Mouse (Mus musculus) myocyte (in vitro differentiated cells): ENCODE results near the gene Gpr152. TPM values are rescaled to one million over a fixed set of nuclear protein-coding genes. Genes with fewer than 3 reads are reported as not detected.

Source experiments
- H3K27me3 ChIP-seq: one replicate; pipeline ENCODE4 v1.6.1; 2011; ENCODE audit not compliant: control insufficient read depth, insufficient read depth, insufficient read length
- H3K36me3 ChIP-seq: one replicate; pipeline ENCODE4 v1.6.1; 2011; ENCODE audit not compliant: control insufficient read depth, insufficient read depth
- H3K4me2 ChIP-seq: one replicate; pipeline ENCODE4 v1.6.1; 2011; ENCODE audit warnings: low read depth, control low read depth
- H3K4me3 ChIP-seq: one replicate; pipeline ENCODE4 v1.5.1; 2011; ENCODE audit warnings: mild to moderate bottlenecking, control low read depth, moderate library complexity
- H3K79me2 ChIP-seq: one replicate; pipeline ENCODE4 v1.6.1; 2011; ENCODE audit not compliant: control insufficient read depth, insufficient read depth
- H3ac ChIP-seq: one replicate; pipeline ENCODE4 v1.6.1; 2011; ENCODE audit not compliant: control insufficient read depth, insufficient read length
- CEBPB ChIP-seq: IDR thresholded peaks from 2 replicates; pipeline ENCODE4 v1.6.1; 2011; ENCODE audit warnings: mild to moderate bottlenecking, moderate library complexity; ENCODE audit not compliant: poor library complexity, insufficient read depth, severe bottlenecking
- E2F4 ChIP-seq: IDR thresholded peaks from one replicate; pipeline ENCODE4 v1.6.1; 2011; ENCODE audit warnings: mild to moderate bottlenecking, control low read depth, moderate library complexity; ENCODE audit not compliant: insufficient read depth
- MAX ChIP-seq: IDR thresholded peaks from one replicate; pipeline ENCODE4 v1.6.1; 2011; ENCODE audit warnings: low read depth, mild to moderate bottlenecking, control low read depth
- MYOD1 ChIP-seq, 3 experiments: IDR thresholded peaks; one replicate each; pipeline ENCODE4 v1.6.1; 2011; ENCODE audit warnings: control low read depth in 2 of 3, low read depth in 2 of 3, mild to moderate bottlenecking in 2 of 3, moderate library complexity in 1 of 3; ENCODE audit not compliant: insufficient read length in 2 of 3, control insufficient read depth in 1 of 3
- MYOG ChIP-seq, 3 experiments: IDR thresholded peaks; one replicate each; pipeline ENCODE4 v1.6.1; 2011; ENCODE audit warnings: control low read depth in 2 of 3, low read depth in 2 of 3, mild to moderate bottlenecking in 2 of 3; ENCODE audit not compliant: insufficient read length in 2 of 3, control insufficient read depth in 1 of 3, insufficient read depth in 1 of 3
- POLR2A ChIP-seq: IDR thresholded peaks from one replicate; pipeline ENCODE4 v1.6.1; 2011; ENCODE audit warnings: low read depth, mild to moderate bottlenecking, control low read depth, moderate library complexity; ENCODE audit not compliant: insufficient read length
- POLR2AphosphoS2 ChIP-seq: IDR thresholded peaks from one replicate; pipeline ENCODE4 v1.6.1; 2011; ENCODE audit warnings: low read depth, control low read depth; ENCODE audit not compliant: insufficient read length
- REST ChIP-seq: IDR thresholded peaks from one replicate; pipeline ENCODE4 v1.6.1; 2011; ENCODE audit warnings: mild to moderate bottlenecking, control low read depth, moderate library complexity; ENCODE audit not compliant: insufficient read depth, insufficient read length
- SRF ChIP-seq: IDR thresholded peaks from one replicate; pipeline ENCODE4 v1.6.1; 2011; ENCODE audit warnings: low read depth; ENCODE audit not compliant: control insufficient read depth, insufficient read length
- TCF12 ChIP-seq: IDR thresholded peaks from one replicate; pipeline ENCODE4 v1.6.1; 2011; ENCODE audit warnings: mild to moderate bottlenecking, control low read depth; ENCODE audit not compliant: poor library complexity, insufficient read depth, severe bottlenecking
- TCF3 ChIP-seq: IDR thresholded peaks from one replicate; pipeline ENCODE4 v1.6.1; 2011; ENCODE audit warnings: low read depth, control low read depth; ENCODE audit not compliant: insufficient read length
- USF1 ChIP-seq: IDR thresholded peaks from one replicate; pipeline ENCODE4 v1.6.1; 2011; ENCODE audit warnings: low read depth, mild to moderate bottlenecking, control low read depth, moderate library complexity
- polyA plus RNA-seq: library from polyadenylated mRNA; unstranded; fragments of >200 nt; fragmentation: generic; extraction: Trizol; gene quantifications from one replicate; pipeline ENCODE4 v1.2.1, GENCODE M21; 2012; ENCODE audit warnings: missing spikeins

Gene Gpr152
- polyA plus RNA-seq, 1 experiment: not detected

DNA sequence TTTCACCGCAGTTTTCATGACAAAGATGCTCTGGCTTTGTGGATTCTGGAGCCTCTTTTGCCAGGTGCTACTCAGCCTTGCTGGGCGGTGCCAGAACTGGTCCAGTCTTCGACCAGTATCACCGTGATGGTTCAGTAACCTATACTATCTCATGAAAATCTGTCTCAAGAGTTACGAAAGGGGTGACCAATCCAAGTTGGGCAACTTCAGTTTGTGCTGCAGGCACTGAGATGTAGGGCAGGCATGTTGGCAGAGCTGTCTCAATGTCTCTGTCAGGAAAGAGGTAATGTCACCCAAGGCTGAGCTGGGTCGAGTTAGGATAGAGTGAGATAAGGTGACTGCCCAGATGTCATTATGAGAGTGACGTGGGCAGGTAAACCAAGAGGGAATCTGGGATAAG is 40.8 kb downstream of the Gpr152 start:
- no peak overlapping the region for H3K4me3 ChIP-seq
- no peak for TF ChIP-seq POLR2A
- TF ChIP-seq REST: no peak
- no peak for TF ChIP-seq MYOG (IDR thresholded peaks at IDR 0.05; ENCODE audit: control insufficient read depth in 1 of 3, insufficient read depth in 1 of 3, insufficient read length in 2 of 3, low read depth in 2 of 3)
- TF ChIP-seq SRF: no peak
- H3K79me2 ChIP-seq: no peaks in the 10 kb centered on the region
- H3K27me3 ChIP-seq: no peaks in the 10 kb centered on the region
- H3K4me2 ChIP-seq: no peak overlapping the region
- H3ac ChIP-seq: no peak overlapping the region
- H3K36me3 ChIP-seq: no peaks in the 10 kb centered on the region

DNA sequence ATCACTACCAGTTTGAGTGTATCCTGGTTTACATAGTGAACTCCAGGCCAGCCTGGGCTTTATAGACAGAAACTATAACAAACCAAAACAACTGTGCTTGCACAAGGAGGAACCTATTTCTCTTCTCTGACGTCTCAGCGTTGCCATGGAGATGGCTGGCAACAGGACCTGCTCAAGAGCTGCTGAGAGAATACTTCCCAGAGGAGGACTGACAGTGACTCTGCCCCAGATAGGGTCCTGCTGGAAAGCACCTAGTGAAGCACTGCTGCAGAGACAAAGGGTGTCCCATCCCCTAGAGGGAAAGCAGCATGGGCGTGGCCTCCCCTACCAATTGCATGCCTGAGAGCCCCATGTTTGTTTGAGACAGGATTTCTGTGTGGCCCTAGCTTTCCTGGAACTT is 42.3 kb downstream of the Gpr152 start:
- Histone ChIP-seq H3ac (no peak overlapping the region), H3K27me3 (no peaks in the 10 kb centered on the region), H3K36me3 (no peaks in the 10 kb centered on the region), H3K4me2 (no peak overlapping the region), H3K79me2 (no peaks in the 10 kb centered on the region), H3K4me3 (no peak overlapping the region)
- TF ChIP-seq TCF12 (no peak), CEBPB (no peak), USF1 (no peak)

DNA sequence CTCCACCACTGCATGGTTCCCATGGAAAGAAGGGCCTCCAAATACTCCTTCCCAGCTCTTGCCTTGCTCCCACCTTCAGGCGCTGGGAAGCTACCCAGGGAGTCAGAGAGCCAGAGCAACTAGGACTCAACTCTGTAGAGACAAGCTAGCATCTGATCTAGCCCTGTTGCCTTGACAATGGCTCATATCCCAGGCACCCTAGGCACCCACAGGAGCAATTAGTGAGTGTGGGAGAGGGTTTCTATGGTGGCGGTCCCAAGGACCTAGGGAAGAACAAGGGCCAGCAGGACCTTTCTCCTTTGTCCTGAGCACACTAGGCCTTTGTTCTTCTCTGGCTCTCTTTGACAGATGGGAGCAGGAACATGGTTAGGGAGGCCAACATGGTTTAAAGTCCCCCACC is 44.1 kb downstream of the Gpr152 start:
- H3ac ChIP-seq: no peak overlapping the region
- H3K4me2 ChIP-seq: no peak overlapping the region
- H3K36me3 ChIP-seq: no peaks in the 10 kb centered on the region
- no peaks in the 10 kb centered on the region for H3K79me2 ChIP-seq
- TF ChIP-seq SRF (no peak), REST (no peak), POLR2A (no peak), POLR2AphosphoS2 (no peak), CEBPB (no peak)
- H3K4me3 ChIP-seq: no peak overlapping the region
- no peaks in the 10 kb centered on the region for H3K27me3 ChIP-seq

DNA sequence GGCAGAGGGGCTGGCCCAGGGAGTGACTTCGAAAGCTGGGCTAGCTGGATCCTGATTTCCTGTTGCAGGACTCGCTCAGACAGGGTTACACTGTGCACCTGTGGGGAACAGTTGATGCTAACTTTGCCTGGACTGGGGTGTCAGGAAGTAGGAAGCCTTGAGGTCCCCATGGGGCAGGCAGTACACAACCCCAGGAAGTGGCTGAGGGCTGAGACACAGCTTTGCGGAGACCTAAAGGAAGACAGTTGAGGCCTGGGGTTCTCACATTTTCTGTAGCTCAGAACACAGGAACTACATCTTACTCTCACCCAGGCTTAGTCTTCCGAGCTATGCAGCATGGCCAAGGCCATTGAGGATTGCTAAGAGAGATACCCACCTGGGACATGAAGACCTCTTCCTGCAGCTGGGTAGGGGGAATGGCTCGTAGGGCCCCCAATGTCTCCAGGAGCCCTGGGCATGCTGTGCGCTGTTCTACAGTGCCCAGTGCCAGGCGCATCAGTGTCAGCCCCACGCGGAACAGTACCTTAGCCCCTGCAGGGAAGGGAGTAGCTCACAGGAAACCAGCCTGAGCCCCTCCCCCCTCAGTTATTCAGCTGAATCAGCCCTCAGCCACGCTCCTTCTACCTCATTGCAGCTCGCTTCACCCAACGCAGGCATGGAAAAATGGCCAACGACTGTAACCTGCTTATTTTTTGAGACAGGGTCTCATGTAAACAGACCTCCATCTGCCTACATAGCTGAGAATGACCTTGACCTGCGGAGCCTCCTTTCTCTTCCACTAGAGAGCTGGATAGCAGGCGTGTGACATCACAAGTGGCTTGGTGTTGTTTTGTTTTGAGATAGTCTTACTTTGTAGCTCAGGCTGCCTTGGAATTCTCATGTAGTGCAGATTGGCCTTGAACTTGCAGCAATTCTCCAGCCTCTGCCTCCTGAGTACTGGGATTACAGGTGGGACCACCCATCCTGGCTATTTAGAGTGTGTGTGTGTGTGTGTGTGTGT is 45.7 kb downstream of the Gpr152 start:
- no peaks in the 10 kb centered on the region for H3K27me3 ChIP-seq
- H3ac ChIP-seq: no peak overlapping the region
- TF ChIP-seq TCF12: no peak
- TF ChIP-seq POLR2AphosphoS2: no peak
- no peak for TF ChIP-seq USF1
- no peak for TF ChIP-seq MYOG (IDR thresholded peaks at IDR 0.05; ENCODE audit: control insufficient read depth in 1 of 3, insufficient read depth in 1 of 3, insufficient read length in 2 of 3, low read depth in 2 of 3)
- TF ChIP-seq CEBPB: no peak
- no peak for TF ChIP-seq TCF3
- no peaks in the 10 kb centered on the region for H3K79me2 ChIP-seq
- no peak overlapping the region for H3K4me3 ChIP-seq
- no peak overlapping the region for H3K4me2 ChIP-seq
- no peaks in the 10 kb centered on the region for H3K36me3 ChIP-seq

- TF ChIP-seq TCF12: no peak
- Histone ChIP-seq H3K4me3 (no peak overlapping the region), H3K27me3 (no peaks in the 10 kb centered on the region), H3ac (no peak overlapping the region), H3K4me2 (no peak overlapping the region), H3K79me2 (peaks cover under 1% of the 10 kb centered on the region), H3K36me3 (no peaks in the 10 kb centered on the region)
Measured at GRCm38 (mm10) chr19:4187303-4187702, 47.7 kb downstream of the Gpr152 start.

DNA sequence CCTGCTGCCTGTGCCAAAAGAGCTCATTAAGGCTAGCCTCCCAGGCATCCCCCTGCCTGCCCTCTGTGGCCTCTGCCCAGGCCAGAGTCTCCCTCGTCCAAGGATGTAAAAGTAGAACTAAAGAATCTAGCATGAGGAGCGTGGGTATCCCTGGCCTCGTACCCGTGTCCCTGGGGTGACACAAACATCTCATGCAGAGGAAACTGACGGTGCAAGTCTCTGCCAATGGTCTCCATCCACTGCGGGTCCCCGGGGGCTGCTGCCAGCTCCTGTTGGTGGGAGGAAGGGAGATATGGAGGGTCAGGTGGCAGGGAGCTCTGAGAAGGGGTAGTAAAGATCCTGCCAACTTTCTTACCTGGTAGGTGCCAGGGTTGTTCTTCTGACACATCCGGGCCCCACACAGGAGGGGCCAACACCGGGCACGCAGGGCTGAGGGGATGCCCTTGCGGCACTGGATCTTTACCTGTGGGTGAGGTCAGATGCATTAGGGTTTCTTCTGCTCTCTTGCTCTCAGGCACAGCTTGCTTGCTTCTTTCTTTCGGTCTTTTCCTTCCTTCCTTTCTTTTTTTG is 49.5 kb downstream of the Gpr152 start:
- no peak overlapping the region for H3ac ChIP-seq
- H3K4me2 ChIP-seq: no peak overlapping the region
- TF ChIP-seq TCF12 (no peak), TCF3 (no peak), MYOG (IDR thresholded peaks at IDR 0.05; ENCODE audit: control insufficient read depth in 1 of 3, insufficient read depth in 1 of 3, insufficient read length in 2 of 3, low read depth in 2 of 3) (no peak), POLR2AphosphoS2 (no peak), SRF (no peak), MYOD1 (IDR thresholded peaks at IDR 0.05; ENCODE audit: control insufficient read depth in 1 of 3, insufficient read length in 2 of 3, low read depth in 2 of 3) (no peak), POLR2A (no peak), USF1 (no peak), REST (no peak), MAX (no peak), CEBPB (no peak), E2F4 (no peak)
- peaks cover 6% of the 10 kb centered on the region for H3K36me3 ChIP-seq
- no peak overlapping the region for H3K4me3 ChIP-seq
- no peaks in the 10 kb centered on the region for H3K27me3 ChIP-seq
- peaks cover 18% of the 10 kb centered on the region for H3K79me2 ChIP-seq
